Mouse (Mus musculus) lung, embryonic 14.5 days (tissue): ENCODE measurements at regions not wholly inside any gene's neighbourhood (a gene's known extent, or its start where the extent isn't known, plus 50 kb on each side); places are given as distances from the start of the nearest gene placed in this dataset.

Experiments
- ATAC-seq: fragments of 200-750 bp; cut with Nextera tagmentation; 2 replicates; pipeline ENCODE4 v1.8.0; 2017; ENCODE audit warnings: mild to moderate bottlenecking, moderate TSS enrichment, moderate library complexity; ENCODE audit not compliant: insufficient read depth
- DNase-seq: peaks from one replicate; pipeline ENCODE4 v3.0.0-alpha.2; 2015
- H3K27ac ChIP-seq: fragments of 300-500 bp; sonication (generic); 2 replicates; pipeline ENCODE4 v1.5.1; 2014; ENCODE audit warnings: low read depth, mild to moderate bottlenecking, moderate library complexity
- H3K27me3 ChIP-seq: fragments of 300-500 bp; sonication (generic); 2 replicates; pipeline ENCODE4 v1.6.1; 2014; ENCODE audit warnings: low read length, control low read depth; ENCODE audit not compliant: insufficient read depth
- H3K36me3 ChIP-seq: fragments of 300-500 bp; sonication (generic); 2 replicates; pipeline ENCODE4 v1.6.1; 2014; ENCODE audit warnings: control low read depth; ENCODE audit not compliant: insufficient read depth
- H3K4me1 ChIP-seq: fragments of 300-500 bp; sonication (generic); 2 replicates; pipeline ENCODE4 v1.6.1; 2014; ENCODE audit warnings: antibody characterized with exemption, control low read depth; ENCODE audit not compliant: insufficient read depth
- H3K4me2 ChIP-seq: fragments of 300-500 bp; sonication (generic); 2 replicates; pipeline ENCODE4 v1.6.1; 2014; ENCODE audit warnings: mild to moderate bottlenecking
- H3K4me3 ChIP-seq: fragments of 300-500 bp; sonication (generic); 2 replicates; pipeline ENCODE4 v1.5.1; 2014; ENCODE audit warnings: low read depth, low read length
- H3K9ac ChIP-seq: fragments of 300-500 bp; sonication (generic); 2 replicates; pipeline ENCODE4 v1.6.1; 2014
- H3K9me3 ChIP-seq: fragments of 300-500 bp; sonication (generic); 2 replicates; pipeline ENCODE4 v1.6.1; 2016; ENCODE audit warnings: low read depth, low read length, control low read depth
- CTCF ChIP-seq: IDR thresholded peaks from 2 replicates; pipeline ENCODE4 v1.5.1; 2016; ENCODE audit warnings: antibody characterized with exemption, low read depth
- WGBS: fragments of 180-500 bp; shearing (Covaris S2); extraction: QIAGEN DNeasy Blood & Tissue Kit; methylation state at CpG from one replicate; pipeline ENCODE4 v1.1.7; 2014; 5-methylcytosine and 5-hydroxymethylcytosine counted together

DNA sequence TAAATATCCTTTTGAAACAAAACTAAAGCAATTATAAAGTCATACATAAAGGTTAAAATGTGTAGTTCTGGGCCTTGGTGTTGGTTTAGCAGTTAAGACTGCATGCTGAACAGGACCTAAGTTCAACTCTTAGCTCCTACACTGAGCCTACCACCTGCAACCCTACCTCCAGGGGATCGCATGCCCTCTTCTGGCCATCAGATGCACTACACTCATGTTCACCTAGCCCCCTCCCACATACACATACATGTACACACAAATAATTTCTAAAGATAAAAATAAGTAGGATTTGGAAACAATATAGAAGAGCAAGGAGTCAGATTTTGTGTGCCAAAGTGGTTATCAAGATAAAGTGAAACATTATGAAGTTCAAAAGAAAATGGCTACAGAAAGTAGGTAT, 576.2 kb upstream of the Arpp21 start:
- H3K9ac ChIP-seq, result no peak overlapping the region
- no peaks in the 10 kb centered on the region for H3K27me3 ChIP-seq
- no peak overlapping the region for H3K27ac ChIP-seq
- 25% methylated on average over 1 of the region's 1 CpGs for WGBS
- H3K4me3 ChIP-seq, result no peak overlapping the region
- no peak overlapping the region for H3K4me2 ChIP-seq
- no peaks in the 10 kb centered on the region for H3K4me1 ChIP-seq
- H3K36me3 ChIP-seq, result no peaks in the 10 kb centered on the region
- no peaks in the 10 kb centered on the region for H3K9me3 ChIP-seq
- TF ChIP-seq CTCF, result peak; percentile 49
- ATAC-seq (no peak), DNase-seq (no peak)

DNA sequence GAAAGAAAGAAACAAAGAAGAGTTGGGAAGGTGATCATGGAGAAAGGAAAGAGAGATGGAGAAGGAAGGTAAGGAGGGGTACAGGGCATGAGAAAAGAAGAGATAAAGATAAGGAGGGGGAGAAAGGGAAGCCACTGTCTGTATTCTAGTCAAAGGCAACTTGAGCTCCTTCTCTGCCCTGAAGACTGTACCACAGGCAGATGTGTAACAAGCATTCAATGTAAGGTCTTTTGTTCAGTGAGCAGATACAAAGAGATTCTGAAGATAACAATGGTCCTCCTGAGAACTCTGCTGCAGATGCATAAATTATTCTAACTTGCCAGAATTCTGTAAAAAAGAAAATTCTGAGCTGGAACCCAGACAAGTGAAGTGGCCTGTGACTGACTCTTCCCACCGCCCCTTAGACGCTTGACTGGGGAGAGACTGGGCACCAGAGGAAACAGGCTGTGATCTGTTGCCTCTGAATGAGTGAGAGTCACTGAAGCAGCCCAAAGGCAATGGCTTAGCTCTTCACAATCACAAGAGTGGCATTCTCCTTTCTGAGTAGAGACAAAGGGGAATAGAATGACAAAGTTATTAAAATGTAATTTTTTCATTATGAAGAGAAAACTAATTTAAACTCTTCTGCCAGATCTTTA, 564.0 kb upstream of the Arpp21 start:
- Histone ChIP-seq H3K4me1 (no peaks in the 10 kb centered on the region), H3K4me2 (no peak overlapping the region), H3K36me3 (no peaks in the 10 kb centered on the region), H3K27ac (no peak overlapping the region), H3K27me3 (no peaks in the 10 kb centered on the region), H3K4me3 (no peak overlapping the region), H3K9me3 (no peaks in the 10 kb centered on the region), H3K9ac (no peak overlapping the region)
- DNase-seq (no peak), ATAC-seq (no peak)
- no peak for TF ChIP-seq CTCF
- 73% methylated on average over 2 of the region's 2 CpGs for WGBS

DNA sequence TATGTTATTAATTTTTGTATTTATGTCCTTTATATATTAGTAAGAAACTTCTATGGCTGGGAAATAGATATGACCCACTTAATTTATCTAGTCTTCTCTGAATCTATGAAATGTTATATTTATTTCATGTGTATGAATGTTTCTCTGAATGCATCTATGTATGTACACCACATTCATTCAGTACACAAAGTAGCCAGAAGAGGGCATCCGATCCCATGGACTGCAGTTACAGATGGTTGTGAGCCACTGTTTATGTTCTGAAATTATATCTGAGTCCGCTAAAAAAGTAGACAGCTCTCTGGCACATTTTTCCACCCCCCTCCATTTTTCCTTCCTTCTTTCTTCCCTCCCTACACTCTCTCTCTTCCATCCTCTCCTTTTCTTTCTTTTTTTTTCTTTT, 557.8 kb upstream of the Arpp21 start:
- 0 out of 2 replicates have a peak, but pooled peaks have one; percentile 18 for TF ChIP-seq CTCF
- no peaks in the 10 kb centered on the region for H3K36me3 ChIP-seq
- no peak overlapping the region for H3K4me2 ChIP-seq
- no peak for ATAC-seq
- peak; percentile 40 for DNase-seq
- H3K9me3 ChIP-seq, result no peaks in the 10 kb centered on the region
- 53% methylated on average over 2 of the region's 2 CpGs for WGBS
- H3K4me1 ChIP-seq, result no peaks in the 10 kb centered on the region
- H3K27ac ChIP-seq, result no peak overlapping the region
- H3K27me3 ChIP-seq, result no peaks in the 10 kb centered on the region
- H3K4me3 ChIP-seq, result no peak overlapping the region
- H3K9ac ChIP-seq, result no peak overlapping the region

GRCm38 (mm10) chr9:112771981-112772380, 536.2 kb upstream of the Arpp21 start:
- no peak overlapping the region for H3K4me2 ChIP-seq
- H3K36me3 ChIP-seq, result no peaks in the 10 kb centered on the region
- H3K4me1 ChIP-seq, result no peaks in the 10 kb centered on the region
- no peak for ATAC-seq
- no peak for DNase-seq
- no peaks in the 10 kb centered on the region for H3K9me3 ChIP-seq
- no peak overlapping the region for H3K27ac ChIP-seq
- no peak overlapping the region for H3K4me3 ChIP-seq
- H3K27me3 ChIP-seq, result no peaks in the 10 kb centered on the region
- H3K9ac ChIP-seq, result no peak overlapping the region
- no peak for TF ChIP-seq CTCF
- WGBS, result 66% methylated on average over 3 of the region's 3 CpGs

GRCm38 (mm10) chr9:112744616-112745015, 508.9 kb upstream of the Arpp21 start:
- Histone ChIP-seq H3K4me1 (no peaks in the 10 kb centered on the region), H3K4me3 (no peak overlapping the region), H3K9ac (no peak overlapping the region), H3K27me3 (no peaks in the 10 kb centered on the region), H3K4me2 (no peak overlapping the region), H3K27ac (no peak overlapping the region), H3K9me3 (no peaks in the 10 kb centered on the region), H3K36me3 (no peaks in the 10 kb centered on the region)
- ATAC-seq (no peak), DNase-seq (no peak)
- WGBS, result 43% methylated on average over 5 of the region's 5 CpGs
- TF ChIP-seq CTCF, result no peak

GRCm38 (mm10) chr9:112743871-112744590, 508.3 kb upstream of the Arpp21 start:
- H3K9me3 ChIP-seq, result no peaks in the 10 kb centered on the region

GRCm38 (mm10) chr9:112735761-112736160, 500.0 kb upstream of the Arpp21 start:
- no peaks in the 10 kb centered on the region for H3K4me1 ChIP-seq
- H3K27me3 ChIP-seq, result no peaks in the 10 kb centered on the region
- no peaks in the 10 kb centered on the region for H3K36me3 ChIP-seq
- H3K4me2 ChIP-seq, result no peak overlapping the region
- H3K9me3 ChIP-seq, result no peaks in the 10 kb centered on the region
- H3K4me3 ChIP-seq, result no peak overlapping the region
- ATAC-seq, result no peak
- TF ChIP-seq CTCF, result no peak
- H3K27ac ChIP-seq, result no peak overlapping the region
- H3K9ac ChIP-seq, result no peak overlapping the region
- no peak for DNase-seq

More at GRCm38 (mm10) chr9:112743871-112744590, 508.3 kb upstream of the Arpp21 start:
- DNase-seq, result no peak
- Histone ChIP-seq H3K4me1 (no peaks in the 10 kb centered on the region), H3K27me3 (no peaks in the 10 kb centered on the region), H3K36me3 (no peaks in the 10 kb centered on the region), H3K4me3 (no peak overlapping the region), H3K4me2 (no peak overlapping the region), H3K9ac (no peak overlapping the region), H3K27ac (no peak overlapping the region)
- WGBS, result 48% methylated on average over 1 of the region's 1 CpGs
- no peak for TF ChIP-seq CTCF
- ATAC-seq, result no peak
